Mouse (Mus musculus): ENCODE measurements around the gene Sema4a. TPM values are rescaled to one million over a fixed set of nuclear protein-coding genes. Genes with fewer than 3 reads are reported as not detected.
A peak's percentile ranks its signal among the peaks of the same experiment; 100 is the strongest.

Gene Sema4a
- polyA plus RNA-seq, 1 experiment from 2014 or later, result 22.3 TPM

GRCm38 (mm10) chr3:88453369-88453768, 7.6 kb downstream of the Sema4a start:
- no peak overlapping the region for H3K4me2 ChIP-seq
- peaks cover 36% of the 10 kb centered on the region for H3K4me1 ChIP-seq
- H3K9me3 ChIP-seq, result no peaks in the 10 kb centered on the region
- no peak overlapping the region for H3K9ac ChIP-seq
- H3K4me3 ChIP-seq (replicated peaks), result no peak overlapping the region
- H3K27ac ChIP-seq, result no peak overlapping the region
- no peaks in the 10 kb centered on the region for H3K36me3 ChIP-seq
- H3K27me3 ChIP-seq (replicated peaks), result no peaks in the 10 kb centered on the region
- ATAC-seq (ENCODE audit: insufficient read depth, low FRiP score, low read depth), result no peak
- WGBS, result 58% methylated on average over 8 of the region's 8 CpGs

- no peaks in the 10 kb centered on the region for H3K36me3 ChIP-seq
- H3K27ac ChIP-seq, result no peak overlapping the region
- H3K4me3 ChIP-seq (replicated peaks), result no peak overlapping the region
- no peak for ATAC-seq (ENCODE audit: insufficient read depth, low FRiP score, low read depth)
- no peak overlapping the region for H3K4me2 ChIP-seq
- no peak overlapping the region for H3K9ac ChIP-seq
- H3K4me1 ChIP-seq, result peaks cover 41% of the 10 kb centered on the region
- no peaks in the 10 kb centered on the region for H3K9me3 ChIP-seq
- no peaks in the 10 kb centered on the region for H3K27me3 ChIP-seq (replicated peaks)
- 74% methylated on average over 6 of the region's 6 CpGs for WGBS
Measured at GRCm38 (mm10) chr3:88452716-88453115, 8.3 kb downstream of the Sema4a start.

GRCm38 (mm10) chr3:88452246-88452645, 8.7 kb downstream of the Sema4a start:
- ATAC-seq (ENCODE audit: insufficient read depth, low FRiP score, low read depth), result no peak
- Histone ChIP-seq H3K4me1 (peaks cover 41% of the 10 kb centered on the region), H3K36me3 (no peaks in the 10 kb centered on the region), H3K4me2 (no peak overlapping the region), H3K4me3 (replicated peaks) (no peak overlapping the region), H3K9me3 (no peaks in the 10 kb centered on the region), H3K9ac (no peak overlapping the region), H3K27ac (no peak overlapping the region), H3K27me3 (replicated peaks) (no peaks in the 10 kb centered on the region)
- 56% methylated on average over 5 of the region's 5 CpGs for WGBS

- Histone ChIP-seq H3K4me2 (no peak overlapping the region), H3K4me1 (peaks cover 38% of the 10 kb centered on the region), H3K27me3 (replicated peaks) (no peaks in the 10 kb centered on the region), H3K4me3 (replicated peaks) (no peak overlapping the region), H3K36me3 (no peaks in the 10 kb centered on the region; the same call in 1 of the 2 replicates), H3K27ac (no peak overlapping the region), H3K9me3 (no peaks in the 10 kb centered on the region), H3K9ac (no peak overlapping the region)
- no peak for ATAC-seq (ENCODE audit: insufficient read depth, low FRiP score, low read depth)
- WGBS, result 65% methylated on average over 12 of the region's 12 CpGs
Measured at GRCm38 (mm10) chr3:88450379-88451131, 10.4 kb downstream of the Sema4a start.

- H3K36me3 ChIP-seq, result no peaks in the 10 kb centered on the region; the same call in 1 of the 2 replicates
- peak overlapping the region; percentile 28 for H3K4me3 ChIP-seq (replicated peaks)
- peak overlapping the region; percentile 53 for H3K4me2 ChIP-seq
- H3K27ac ChIP-seq, result peak overlapping the region; percentile 26; the same call in 1 of the 2 replicates
- WGBS, result 16% methylated on average over 21 of the region's 21 CpGs
- H3K9me3 ChIP-seq, result no peaks in the 10 kb centered on the region
- ATAC-seq (ENCODE audit: insufficient read depth, low FRiP score, low read depth), result no peak
- H3K4me1 ChIP-seq, result peaks cover 30% of the 10 kb centered on the region
- no peak overlapping the region for H3K9ac ChIP-seq
- no peaks in the 10 kb centered on the region for H3K27me3 ChIP-seq (replicated peaks)
Measured at GRCm38 (mm10) chr3:88449395-88450023, 11.5 kb downstream of the Sema4a start.

GRCm38 (mm10) chr3:88448443-88448842, 12.5 kb downstream of the Sema4a start:
- 80% methylated on average over 8 of the region's 8 CpGs for WGBS
- Histone ChIP-seq H3K4me1 (peaks cover 29% of the 10 kb centered on the region), H3K9me3 (no peaks in the 10 kb centered on the region), H3K4me2 (no peak overlapping the region), H3K27me3 (replicated peaks) (no peaks in the 10 kb centered on the region), H3K27ac (peak overlapping the region; percentile 48; the same call in 1 of the 2 replicates), H3K9ac (no peak overlapping the region), H3K36me3 (no peaks in the 10 kb centered on the region; the same call in 1 of the 2 replicates), H3K4me3 (replicated peaks) (no peak overlapping the region)
- no peak for ATAC-seq (ENCODE audit: insufficient read depth, low FRiP score, low read depth)

- Histone ChIP-seq H3K4me3 (replicated peaks) (no peak overlapping the region), H3K4me2 (no peak overlapping the region), H3K36me3 (no peaks in the 10 kb centered on the region; the same call in 1 of the 2 replicates), H3K27ac (peak overlapping the region; percentile 48; the same call in 1 of the 2 replicates), H3K27me3 (replicated peaks) (no peaks in the 10 kb centered on the region), H3K4me1 (peaks cover 29% of the 10 kb centered on the region), H3K9me3 (no peaks in the 10 kb centered on the region), H3K9ac (no peak overlapping the region)
- no peak for ATAC-seq (ENCODE audit: insufficient read depth, low FRiP score, low read depth)
- 57% methylated on average over 8 of the region's 8 CpGs for WGBS
Measured at GRCm38 (mm10) chr3:88447676-88448183, 13.3 kb downstream of the Sema4a start.

- 56% methylated on average over 8 of the region's 8 CpGs for WGBS
- H3K27me3 ChIP-seq (replicated peaks), result no peaks in the 10 kb centered on the region
- peaks cover 29% of the 10 kb centered on the region for H3K4me1 ChIP-seq
- H3K9me3 ChIP-seq, result no peaks in the 10 kb centered on the region
- H3K9ac ChIP-seq, result no peak overlapping the region
- H3K4me3 ChIP-seq (replicated peaks), result no peak overlapping the region
- no peaks in the 10 kb centered on the region; the same call in 1 of the 2 replicates for H3K36me3 ChIP-seq
- ATAC-seq (ENCODE audit: insufficient read depth, low FRiP score, low read depth), result no peak
- peak overlapping the region; percentile 31; the same call in 1 of the 2 replicates for H3K27ac ChIP-seq
- no peak overlapping the region for H3K4me2 ChIP-seq
Measured at GRCm38 (mm10) chr3:88446471-88447123, 14.4 kb downstream of the Sema4a start.

- Histone ChIP-seq H3K9ac (no peak overlapping the region), H3K4me1 (peaks cover 14% of the 10 kb centered on the region), H3K4me2 (no peak overlapping the region), H3K27me3 (replicated peaks) (no peaks in the 10 kb centered on the region), H3K9me3 (no peaks in the 10 kb centered on the region), H3K4me3 (replicated peaks) (no peak overlapping the region), H3K27ac (no peak overlapping the region), H3K36me3 (no peaks in the 10 kb centered on the region; the same call in 1 of the 2 replicates)
- 54% methylated on average over 7 of the region's 7 CpGs for WGBS
- peak; percentile 75 for ATAC-seq (ENCODE audit: insufficient read depth, low FRiP score, low read depth)
Measured at GRCm38 (mm10) chr3:88442888-88443287, 18.1 kb downstream of the Sema4a start.

- H3K9me3 ChIP-seq, result no peaks in the 10 kb centered on the region
- ATAC-seq (ENCODE audit: insufficient read depth, low FRiP score, low read depth), result no peak
- H3K4me3 ChIP-seq (replicated peaks), result no peak overlapping the region
- 72% methylated on average over 12 of the region's 12 CpGs for WGBS
- no peak overlapping the region for H3K27ac ChIP-seq
- no peak overlapping the region for H3K9ac ChIP-seq
- H3K27me3 ChIP-seq (replicated peaks), result no peaks in the 10 kb centered on the region
- H3K4me2 ChIP-seq, result no peak overlapping the region
- peaks cover 16% of the 10 kb centered on the region for H3K4me1 ChIP-seq
- H3K36me3 ChIP-seq, result no peaks in the 10 kb centered on the region; the same call in 1 of the 2 replicates
Measured at GRCm38 (mm10) chr3:88442488-88442887, 18.5 kb downstream of the Sema4a start.

GRCm38 (mm10) chr3:88440500-88441381, 20.2 kb downstream of the Sema4a start:
- Histone ChIP-seq H3K4me1 (peaks cover 18% of the 10 kb centered on the region), H3K27ac (no peak overlapping the region), H3K4me3 (replicated peaks) (no peak overlapping the region), H3K36me3 (no peaks in the 10 kb centered on the region; the same call in 1 of the 2 replicates), H3K9ac (no peak overlapping the region), H3K9me3 (no peaks in the 10 kb centered on the region), H3K27me3 (replicated peaks) (no peaks in the 10 kb centered on the region), H3K4me2 (peak overlapping the region; percentile 38)
- no peak for ATAC-seq (ENCODE audit: insufficient read depth, low FRiP score, low read depth)
- WGBS, result 18% methylated on average over 27 of the region's 27 CpGs
